ENCODE assay signal across 8 mouse cellular contexts in the genomic region with DNA sequence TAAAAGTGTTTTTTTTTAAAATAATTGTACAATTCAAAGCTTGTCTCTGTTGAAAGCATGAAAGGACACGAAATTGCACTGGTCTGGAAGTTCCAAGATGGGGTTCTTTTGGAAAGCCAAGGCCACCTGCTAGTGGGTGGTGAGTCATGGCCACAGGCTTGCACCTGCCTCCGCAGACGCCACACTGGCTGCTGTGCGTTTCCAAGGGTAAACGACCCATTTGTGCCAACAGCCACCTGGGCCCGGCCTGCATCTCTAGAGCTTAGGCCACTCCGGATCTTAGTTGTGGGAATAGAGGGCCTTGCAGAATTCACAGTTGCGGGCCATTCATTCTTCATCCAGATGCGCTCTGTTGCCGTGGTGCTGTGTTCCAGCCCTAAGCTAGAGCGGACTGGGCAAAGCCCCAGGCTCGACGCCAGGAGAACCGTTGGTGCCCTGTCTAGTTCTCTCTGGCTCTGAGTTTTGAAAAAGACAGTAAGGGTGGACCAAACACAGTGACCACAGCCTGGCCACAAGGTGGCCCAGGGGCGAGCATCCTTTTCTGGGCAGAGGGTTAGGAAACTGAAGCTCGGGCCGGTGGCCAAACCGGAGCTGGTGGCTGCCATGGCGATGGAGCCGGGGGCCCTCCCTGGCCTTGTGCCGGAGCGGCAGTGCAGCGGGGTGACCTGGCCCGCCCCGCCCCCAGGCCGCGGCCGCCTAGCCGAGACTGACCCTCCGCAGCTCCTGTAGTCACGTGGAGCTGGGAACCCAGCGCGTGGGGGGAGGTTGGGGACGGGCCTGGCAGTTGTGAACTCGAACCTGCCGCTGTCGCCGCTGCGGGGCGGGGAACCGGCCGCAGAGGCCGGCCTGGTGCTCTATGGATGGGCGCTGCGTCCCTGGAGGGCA. TPM values are rescaled to one million over a fixed set of nuclear protein-coding genes. Genes with fewer than 3 reads are reported as not detected.
A peak's percentile ranks its signal among the peaks of the same experiment; 100 is the strongest.
DNase-seq lines count a peak whose midpoint lies in the region; ATAC-seq and TF ChIP-seq lines count a peak whose summit lies in the region.

A gene (plus strand): TSS at position 726 of the 885 bp plus-strand sequence.
A gene (plus strand): TSS at position 784 of the 885 bp plus-strand sequence.

- H3K9ac ChIP-seq in ES-Bruce4 (ENCODE audit: low read depth, poor library complexity, severe bottlenecking) = peak within 1 kb of the TSS; percentile 80
- peak within 1 kb of the TSS; percentile 80 for H3K9ac ChIP-seq in neural tube, embryonic 14.5 days (replicated peaks; ENCODE audit: low read depth, low read length)

- no peak for TF ChIP-seq POLR2A in ES-Bruce4 (IDR thresholded peaks at IDR 0.05; ENCODE audit: insufficient read depth, low read length)
- TF ChIP-seq POLR2A in lung, adult 2 months (IDR thresholded peaks at IDR 0.05; ENCODE audit: borderline replicate concordance, extremely low read depth, low read depth, low read length) = peak; percentile 43; the same call in 1 of the 2 replicates
- peak; percentile 72 for TF ChIP-seq POLR2A in testis, adult 2 months (IDR thresholded peaks at IDR 0.05; ENCODE audit: control insufficient read depth, low read depth, low read length)

- H3K27me3 ChIP-seq in ES-Bruce4 (ENCODE audit: control insufficient read depth, insufficient read depth, low read length, poor library complexity, severe bottlenecking) = no peaks in the 10 kb centered on the region
- H3K27me3 ChIP-seq in neural tube, embryonic 14.5 days (ENCODE audit: control insufficient read depth, insufficient read depth, low read length) = no peaks in the 10 kb centered on the region
- H3K27me3 ChIP-seq in testis, adult 2 months (ENCODE audit: control insufficient read depth, insufficient read depth, low read length) = no peaks in the 10 kb centered on the region

- DNase-seq in cerebellum, adult 18-20 months = peak; percentile 94 to 99
- DNase-seq in forelimb bud, embryonic 11.5 days (ENCODE audit: low read depth, low spot score) = peak; percentile 85
- peak; percentile 97 for DNase-seq in heart, postnatal 4 days
- DNase-seq in layer of hippocampus, adult 8-10 months (ENCODE audit: low spot score in 2 of 2) = peak; percentile 87 to 90
- peak; percentile 94 for DNase-seq in lung, adult 2 months

- WGBS in lung, adult 2 months = 8% methylated on average over 42 of the region's 45 CpGs
- WGBS in neural tube, embryonic 14.5 days = 4% methylated on average over 40 of the region's 45 CpGs

- no peak within 1 kb of the TSS for H3K27ac ChIP-seq in ES-Bruce4 (ENCODE audit: insufficient read depth, low read length)
- peak within 1 kb of the TSS; percentile 90 for H3K27ac ChIP-seq in neural tube, embryonic 14.5 days (ENCODE audit: low read depth, low read length)
- H3K27ac ChIP-seq in testis, adult 2 months (ENCODE audit: control insufficient read depth, insufficient read depth, low read depth, low read length) = peak within 1 kb of the TSS; percentile 98

- no peak for TF ChIP-seq CTCF in ES-Bruce4 (IDR thresholded peaks at IDR 0.05; ENCODE audit: low read depth, low read length)
- TF ChIP-seq CTCF in lung, adult 2 months (IDR thresholded peaks at IDR 0.05; ENCODE audit: insufficient read depth, low read length) = 0 out of 2 replicates have a peak, but pooled peaks have one; percentile 20
- no peak; the same call in 1 of the 2 replicates for TF ChIP-seq CTCF in testis, adult 2 months (IDR thresholded peaks at IDR 0.05; ENCODE audit: control insufficient read depth, insufficient read depth, insufficient replicate concordance, low read depth, low read length)

- TF ChIP-seq EP300 in ES-Bruce4 (IDR thresholded peaks at IDR 0.05; ENCODE audit: insufficient read depth, low read depth, low read length) = no peak

- no peaks in the 10 kb centered on the region for H3K4me1 ChIP-seq in ES-Bruce4 (ENCODE audit: control insufficient read depth, insufficient read depth, low read length)
- 0 out of 2 replicates have a peak, but pooled peaks cover 3% of the 10 kb centered on the region for H3K4me1 ChIP-seq in lung, adult 2 months (ENCODE audit: control insufficient read depth, insufficient read depth, low read length)
- H3K4me1 ChIP-seq in neural tube, embryonic 14.5 days (ENCODE audit: control insufficient read depth, insufficient read depth, low read length) = peaks cover 16% of the 10 kb centered on the region
- H3K4me1 ChIP-seq in testis, adult 2 months (ENCODE audit: control insufficient read depth, insufficient read depth, low read length) = peaks cover 25% of the 10 kb centered on the region

- peak within 1 kb of the TSS; percentile 89 for H3K4me3 ChIP-seq in ES-Bruce4 (ENCODE audit: low read depth, low read length)
- peak within 1 kb of the TSS; percentile 88 for H3K4me3 ChIP-seq in lung, adult 2 months (replicated peaks; ENCODE audit: extremely low read depth, low read depth, low read length)
- H3K4me3 ChIP-seq in neural tube, embryonic 14.5 days (ENCODE audit: low read depth, low read length) = peak within 1 kb of the TSS; percentile 62
- peak within 1 kb of the TSS; percentile 93 for H3K4me3 ChIP-seq in testis, adult 2 months (ENCODE audit: control insufficient read depth, low read depth, low read length)

- peak within 1 kb of the TSS; percentile 78 for H3K4me2 ChIP-seq in neural tube, embryonic 14.5 days (ENCODE audit: low read depth, low read length)

- H3K36me3 ChIP-seq in ES-Bruce4 (ENCODE audit: control insufficient read depth, insufficient read depth, low read length, poor library complexity, severe bottlenecking) = no peaks in the 10 kb centered on the region
- H3K36me3 ChIP-seq in neural tube, embryonic 14.5 days (ENCODE audit: control insufficient read depth, insufficient read depth, low read length) = peaks cover 23% of the 10 kb centered on the region
- no peaks in the 10 kb centered on the region for H3K36me3 ChIP-seq in testis, adult 2 months (ENCODE audit: control insufficient read depth, insufficient read depth, low read length)

- H3K9me3 ChIP-seq in ES-Bruce4 (replicated peaks; ENCODE audit: control insufficient read depth, insufficient read depth, low read length, poor library complexity, severe bottlenecking) = no peaks in the 10 kb centered on the region
- peaks cover 12% of the 10 kb centered on the region for H3K9me3 ChIP-seq in neural tube, embryonic 14.5 days (ENCODE audit: control insufficient read depth, low read length)

- peak; percentile 93 for ATAC-seq in neural tube, embryonic 14.5 days (ENCODE audit: low read depth)

RNA-seq across cellular contexts. Expression of the first gene that starts in this region (rescaled TPM):
- polyA plus RNA-seq in ES-Bruce4 (2011; ENCODE audit: insufficient read depth, insufficient read length, low read depth, missing spikeins) = 12.5 and 13.3 TPM in 2 replicates
- total RNA-seq in heart, postnatal 4 days (2021) = 10 to 100 TPM; 30.4 to 31.2 TPM
- 10 to 100 TPM; 46.3 to 57.9 (median 53.6) TPM for total RNA-seq in layer of hippocampus, adult 8-10 months (2022)
- polyA plus RNA-seq in lung, adult 2 months (2012; rRNA removed) = 34.2 and 42.7 TPM in 2 replicates
- polyA plus RNA-seq in neural tube, embryonic 14.5 days (2014; fragmentation: Nextera tagmentation; extraction: Ambion mirVana) = 38.9 and 40.8 TPM in 2 replicates
- polyA plus RNA-seq in testis, adult 2 months (2012; rRNA removed) = 16.8 and 17.8 TPM in 2 replicates

RNA-seq across cellular contexts. Expression of the second gene that starts in this region (rescaled TPM):
- not detected in 2 replicates for polyA plus RNA-seq in ES-Bruce4 (2011; ENCODE audit: insufficient read depth, insufficient read length, low read depth, missing spikeins)
- not detected for total RNA-seq in heart, postnatal 4 days (2021)
- 10 to 100 TPM in 1 of 4 experiments, 1 to 10 TPM in 1, not detected in 2; 1.2 to 10.6 TPM for total RNA-seq in layer of hippocampus, adult 8-10 months (2022)
- polyA plus RNA-seq in lung, adult 2 months (2012; rRNA removed) = not detected in 2 replicates
- not detected in 2 replicates for polyA plus RNA-seq in neural tube, embryonic 14.5 days (2014; fragmentation: Nextera tagmentation; extraction: Ambion mirVana)
- not detected in 2 replicates for polyA plus RNA-seq in testis, adult 2 months (2012; rRNA removed)
